Mouse (Mus musculus): ENCODE measurements around the gene Ggct. TPM values are rescaled to one million over a fixed set of nuclear protein-coding genes. Genes with fewer than 3 reads are reported as not detected.

Gene Ggct
- polyA plus RNA-seq, 1 experiment = 8.8 TPM

DNA sequence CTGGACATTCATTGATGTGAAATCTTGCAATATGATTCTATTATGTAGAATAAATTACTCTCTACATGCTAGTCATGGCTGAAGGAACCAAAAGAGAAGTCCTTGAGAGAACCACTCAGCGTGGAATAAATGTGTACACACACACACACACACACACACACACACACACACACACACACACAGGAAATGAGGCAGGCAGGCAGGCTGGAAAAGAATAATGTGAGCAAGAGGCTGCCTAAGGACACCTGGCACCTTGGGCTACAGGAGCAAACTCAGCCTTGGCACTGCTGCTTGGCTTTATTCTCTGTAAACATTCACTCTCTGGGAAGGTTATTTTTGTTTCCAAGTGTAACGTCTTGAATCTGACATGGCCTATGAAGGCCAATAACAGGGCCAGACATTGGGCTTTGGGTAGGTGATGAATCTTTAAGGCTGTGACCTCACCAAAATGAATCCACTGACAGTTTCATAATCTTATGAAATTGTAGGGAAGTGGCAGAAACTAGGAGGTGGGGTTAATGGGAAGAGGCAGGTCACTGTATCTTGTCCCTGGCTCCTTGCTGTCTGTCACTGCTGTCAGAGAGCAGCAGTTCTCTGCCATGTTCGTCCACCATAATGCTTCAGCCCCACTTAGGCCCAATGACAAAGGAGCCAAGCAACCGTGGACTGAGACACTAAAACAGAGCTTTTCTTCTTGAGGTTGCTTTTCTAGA, 46.4 kb downstream of the Ggct start:
- peaks cover 16% of the 10 kb centered on the region for H3K4me1 ChIP-seq (ENCODE audit: control insufficient read depth, insufficient read depth, insufficient read length, low read length)
- no peak overlapping the region for H3K27ac ChIP-seq (replicated peaks; ENCODE audit: low read depth, low read length)
- H3K4me3 ChIP-seq (ENCODE audit: insufficient read depth, low read depth, low read length) = no peak overlapping the region

DNA sequence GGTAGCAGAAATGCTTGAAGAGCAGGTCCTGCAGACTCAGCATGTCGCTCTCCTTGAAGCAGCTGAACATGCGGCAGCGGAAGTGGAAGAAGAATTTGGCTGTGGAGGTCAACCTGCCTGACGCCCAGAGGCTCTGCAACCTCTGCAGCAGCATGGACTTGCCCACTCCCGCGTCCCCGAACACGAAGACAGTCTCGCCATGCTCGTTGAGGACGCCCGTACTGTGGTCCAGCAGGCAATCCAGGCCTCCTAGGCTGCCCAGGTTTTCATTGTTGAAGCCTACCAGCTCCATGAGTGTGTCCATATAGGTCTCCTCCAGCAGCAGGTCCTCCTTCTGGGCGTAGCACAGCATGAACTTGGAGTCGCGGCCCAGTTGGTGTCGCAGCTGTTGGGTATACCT, 48.2 kb downstream of the Ggct start:
- Histone ChIP-seq H3K4me3 (ENCODE audit: insufficient read depth, low read depth, low read length) (no peak overlapping the region), H3K4me1 (ENCODE audit: control insufficient read depth, insufficient read depth, insufficient read length, low read length) (peaks cover 29% of the 10 kb centered on the region), H3K27ac (replicated peaks; ENCODE audit: low read depth, low read length) (no peak overlapping the region)

DNA sequence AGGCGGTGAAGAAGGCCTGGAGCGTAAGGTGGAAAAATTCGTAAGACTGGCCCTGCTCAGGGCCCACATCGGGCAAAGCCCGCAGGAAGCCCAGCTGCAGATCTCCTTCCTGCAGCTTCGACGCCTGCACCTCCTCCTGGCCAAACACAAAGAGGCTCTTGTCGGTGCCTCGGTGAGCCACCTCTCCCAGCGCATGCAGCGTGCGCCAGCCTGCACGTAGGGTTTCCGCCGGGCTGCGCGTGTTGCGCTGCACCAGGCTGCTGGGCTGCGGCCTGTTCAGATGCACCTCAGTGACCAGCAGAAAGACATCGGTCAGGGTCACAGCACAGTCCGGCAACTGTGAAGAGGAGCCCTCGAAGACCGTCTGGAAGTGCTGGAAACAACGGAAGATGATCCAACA, 49.0 kb downstream of the Ggct start:
- Histone ChIP-seq H3K27ac (replicated peaks; ENCODE audit: low read depth, low read length) (no peak overlapping the region), H3K4me1 (ENCODE audit: control insufficient read depth, insufficient read depth, insufficient read length, low read length) (peaks cover 37% of the 10 kb centered on the region), H3K4me3 (ENCODE audit: insufficient read depth, low read depth, low read length) (no peak overlapping the region)

DNA sequence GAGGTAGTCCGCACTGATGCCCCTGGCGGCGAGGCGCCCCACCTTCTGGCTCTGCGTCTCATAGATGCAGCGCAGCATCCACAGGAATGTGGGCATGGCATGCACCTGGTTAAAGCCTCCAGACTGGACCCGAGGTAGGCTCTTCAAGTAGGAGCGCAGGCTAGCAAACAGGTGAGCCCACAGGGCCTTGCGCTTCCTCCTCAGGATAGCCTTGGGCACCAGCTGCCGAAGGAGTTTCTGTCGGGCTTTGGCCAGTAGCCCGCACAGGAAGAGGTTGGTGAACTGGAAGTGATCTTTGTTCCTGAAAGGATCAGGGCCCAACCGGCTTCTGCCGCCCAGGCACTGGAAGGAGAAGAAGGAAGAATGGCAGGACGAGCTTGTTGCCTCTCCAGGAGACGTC, 49.5 kb downstream of the Ggct start:
- Histone ChIP-seq H3K27ac (replicated peaks; ENCODE audit: low read depth, low read length) (no peak overlapping the region), H3K4me1 (ENCODE audit: control insufficient read depth, insufficient read depth, insufficient read length, low read length) (peaks cover 37% of the 10 kb centered on the region), H3K4me3 (ENCODE audit: insufficient read depth, low read depth, low read length) (no peak overlapping the region)

DNA sequence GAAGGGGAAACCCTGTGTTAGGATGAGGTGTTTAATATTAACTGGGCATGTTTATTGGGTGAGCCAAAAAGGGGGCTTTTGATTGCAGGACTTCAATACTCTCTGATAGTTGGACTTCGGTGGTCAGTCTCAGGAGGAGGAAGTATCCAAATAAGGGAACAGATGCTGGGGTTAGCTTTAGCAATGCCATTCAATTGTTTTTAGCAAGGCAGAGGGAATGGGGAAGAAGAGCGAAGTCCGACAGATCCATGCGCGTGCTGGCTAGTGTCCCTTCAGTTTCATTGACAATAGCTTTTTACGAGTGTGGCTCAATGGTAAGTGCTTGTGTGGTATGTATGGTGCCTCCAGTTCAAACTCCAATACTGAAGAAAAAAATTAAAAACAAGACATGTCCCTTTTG, 51.6 kb downstream of the Ggct start:
- H3K4me1 ChIP-seq (ENCODE audit: control insufficient read depth, insufficient read depth, insufficient read length, low read length) = peaks cover 29% of the 10 kb centered on the region
- H3K27ac ChIP-seq (replicated peaks; ENCODE audit: low read depth, low read length) = peak overlapping the region; percentile 63; the same call in 1 of the 2 replicates
- no peak overlapping the region for H3K4me3 ChIP-seq (ENCODE audit: insufficient read depth, low read depth, low read length)

DNA sequence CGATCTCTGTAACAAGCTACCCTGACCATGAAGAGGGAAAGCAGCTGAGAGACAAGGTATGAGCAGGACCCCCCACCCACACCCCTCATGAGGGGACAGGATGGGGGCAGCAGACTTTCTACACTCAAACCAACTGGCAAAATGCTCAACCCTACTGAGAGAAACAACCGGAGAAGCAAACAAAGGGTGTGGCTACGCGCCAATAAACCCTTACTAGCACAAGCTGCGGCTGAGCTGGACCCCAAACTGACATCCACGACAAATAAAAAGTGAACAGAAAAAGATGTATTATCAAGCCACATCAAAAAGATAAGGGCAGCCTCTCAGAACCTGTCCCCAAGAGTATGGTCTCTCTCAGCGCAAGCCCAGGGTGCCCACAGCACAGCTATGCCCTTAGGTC, 52.6 kb downstream of the Ggct start:
- peak overlapping the region; percentile 63 for H3K27ac ChIP-seq (replicated peaks; ENCODE audit: low read depth, low read length)
- H3K4me3 ChIP-seq (ENCODE audit: insufficient read depth, low read depth, low read length) = 0 out of 2 replicates have a peak overlapping the region, but pooled peaks have one; percentile 8
- peaks cover 29% of the 10 kb centered on the region for H3K4me1 ChIP-seq (ENCODE audit: control insufficient read depth, insufficient read depth, insufficient read length, low read length)

DNA sequence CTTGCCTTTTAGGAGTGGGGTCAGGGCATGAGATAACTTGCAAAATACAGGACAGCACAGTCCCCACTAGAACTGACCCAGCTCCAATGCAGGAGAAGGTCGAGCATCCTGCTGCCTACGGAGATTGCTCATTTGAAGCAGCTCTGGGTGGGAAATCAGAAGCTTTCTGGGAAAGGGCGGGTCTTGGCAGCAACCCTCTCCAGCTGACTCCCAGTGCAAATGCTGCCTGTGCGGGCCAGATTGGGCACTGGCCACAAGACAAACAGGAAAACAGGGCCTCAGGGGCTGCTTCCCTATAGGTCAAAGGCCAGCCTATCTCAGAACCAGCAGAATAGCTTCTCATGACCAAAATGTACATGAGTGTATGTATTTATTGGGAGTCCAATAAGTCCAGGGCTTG, 53.1 kb downstream of the Ggct start:
- Histone ChIP-seq H3K27ac (replicated peaks; ENCODE audit: low read depth, low read length) (peak overlapping the region; percentile 63), H3K4me1 (ENCODE audit: control insufficient read depth, insufficient read depth, insufficient read length, low read length) (peaks cover 30% of the 10 kb centered on the region)

DNA sequence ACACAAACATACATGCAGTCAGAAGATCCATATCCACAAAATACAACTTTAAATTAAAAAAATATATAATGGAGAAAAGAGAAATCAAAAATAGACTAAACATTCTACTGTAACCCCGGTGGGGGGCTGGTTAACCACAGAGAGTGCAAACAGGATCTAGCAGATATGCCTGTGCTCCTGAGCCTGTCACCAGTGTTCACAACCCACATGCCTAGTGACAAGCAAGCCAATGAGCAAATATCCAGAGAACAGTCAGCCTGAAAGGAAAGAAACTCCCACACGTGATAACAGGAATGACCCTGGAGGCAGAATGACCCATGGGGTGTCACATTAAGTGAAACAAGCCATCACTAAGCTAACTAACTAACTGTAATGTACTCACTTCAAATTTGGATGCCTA, 56.3 kb downstream of the Ggct start:
- peaks cover 31% of the 10 kb centered on the region for H3K4me1 ChIP-seq (ENCODE audit: control insufficient read depth, insufficient read depth, insufficient read length, low read length)
- no peak overlapping the region for H3K27ac ChIP-seq (replicated peaks; ENCODE audit: low read depth, low read length)
- H3K4me3 ChIP-seq (ENCODE audit: insufficient read depth, low read depth, low read length) = no peak overlapping the region

More for the DNA sequence above, 53.1 kb downstream of the Ggct start:
- H3K4me3 ChIP-seq (ENCODE audit: insufficient read depth, low read depth, low read length) = no peak overlapping the region

DNA sequence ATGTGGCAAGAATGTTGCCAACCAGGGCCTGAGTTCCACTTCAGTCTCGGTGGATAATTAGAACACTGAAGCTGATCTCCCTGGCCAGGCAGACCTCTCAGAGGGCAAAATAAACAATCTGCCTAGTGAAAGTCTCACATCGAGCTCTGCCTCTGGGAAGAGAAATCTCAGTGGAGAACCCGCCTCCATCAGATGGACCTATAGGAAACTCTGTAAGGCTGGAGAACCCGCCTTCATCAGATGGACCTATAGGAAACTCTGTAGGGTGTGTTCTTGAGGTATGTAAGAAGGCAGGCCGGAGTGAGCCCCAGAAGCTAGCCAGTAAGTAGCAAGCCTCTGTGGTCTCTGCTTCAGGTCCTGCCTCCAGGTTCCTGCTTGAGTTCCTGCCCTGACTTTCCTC, 57.8 kb downstream of the Ggct start:
- Histone ChIP-seq H3K4me3 (ENCODE audit: insufficient read depth, low read depth, low read length) (no peak overlapping the region), H3K27ac (replicated peaks; ENCODE audit: low read depth, low read length) (peak overlapping the region; percentile 36; the same call in 1 of the 2 replicates), H3K4me1 (ENCODE audit: control insufficient read depth, insufficient read depth, insufficient read length, low read length) (peaks cover 21% of the 10 kb centered on the region)

DNA sequence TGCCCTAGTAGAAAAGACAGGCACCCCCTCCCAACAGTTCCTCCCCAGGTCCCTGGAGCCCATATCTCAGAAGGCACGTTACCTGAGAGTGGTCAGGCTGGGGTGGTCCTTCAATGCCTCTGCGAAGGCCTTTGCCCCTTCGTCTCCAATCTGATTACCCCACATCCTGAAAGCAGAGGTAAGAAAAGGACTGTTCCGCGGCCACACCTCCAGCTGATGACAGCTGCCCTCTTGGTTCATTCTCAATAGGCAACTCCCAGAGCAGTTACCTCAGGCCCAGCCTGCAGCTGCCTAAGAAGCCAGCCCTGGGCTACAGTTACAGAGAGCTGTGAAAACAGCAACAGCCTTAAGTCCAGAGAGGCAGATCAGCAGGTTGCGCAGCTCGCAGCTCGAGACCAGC, 58.4 kb downstream of the Ggct start:
- H3K4me1 ChIP-seq (ENCODE audit: control insufficient read depth, insufficient read depth, insufficient read length, low read length) = peaks cover 16% of the 10 kb centered on the region
- no peak overlapping the region for H3K4me3 ChIP-seq (ENCODE audit: insufficient read depth, low read depth, low read length)
- H3K27ac ChIP-seq (replicated peaks; ENCODE audit: low read depth, low read length) = peak overlapping the region; percentile 36; the same call in 1 of the 2 replicates

DNA sequence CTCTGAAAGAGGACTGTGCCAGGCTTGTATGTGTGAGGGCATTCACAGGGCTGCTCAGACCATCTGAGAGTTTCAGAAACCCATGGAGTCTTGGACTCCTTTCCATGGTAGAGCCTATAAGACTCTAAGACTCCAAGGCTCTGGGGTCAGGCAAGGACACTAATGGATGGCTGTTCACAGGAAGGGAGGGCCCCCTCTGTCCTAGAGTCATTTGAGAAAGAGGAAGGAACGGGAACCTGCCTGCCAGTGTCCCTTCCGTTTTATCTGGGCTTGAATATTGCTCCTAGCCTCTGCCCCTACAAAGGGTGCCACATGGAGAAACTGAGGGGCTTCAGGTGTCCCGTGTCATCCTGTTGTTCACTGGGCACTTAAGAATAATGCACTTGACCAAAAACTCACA, 58.9 kb downstream of the Ggct start:
- no peak overlapping the region for H3K4me3 ChIP-seq (ENCODE audit: insufficient read depth, low read depth, low read length)
- peak overlapping the region; percentile 36 for H3K27ac ChIP-seq (replicated peaks; ENCODE audit: low read depth, low read length)
- peaks cover 12% of the 10 kb centered on the region for H3K4me1 ChIP-seq (ENCODE audit: control insufficient read depth, insufficient read depth, insufficient read length, low read length)

DNA sequence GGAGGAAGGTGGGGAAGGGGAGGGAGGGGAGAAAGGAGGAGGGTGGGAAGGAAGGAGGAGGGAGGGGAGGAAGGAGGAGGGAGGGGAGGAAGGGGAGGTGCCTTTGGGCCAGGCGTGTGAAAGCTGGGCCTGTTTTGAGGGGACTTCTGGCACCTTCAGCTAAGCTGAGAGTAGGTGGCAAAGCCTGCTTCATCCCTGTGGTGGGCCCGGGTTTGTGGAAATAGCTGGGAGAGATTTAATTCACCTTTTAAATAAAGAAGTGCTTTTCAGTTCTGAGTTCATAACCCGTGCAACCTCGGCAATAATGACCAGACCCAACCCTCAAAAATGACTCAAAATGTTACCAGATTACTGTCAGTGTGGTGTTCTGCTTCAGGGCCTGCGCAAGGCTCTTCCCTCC, 59.5 kb downstream of the Ggct start:
- Histone ChIP-seq H3K4me3 (ENCODE audit: insufficient read depth, low read depth, low read length) (no peak overlapping the region), H3K27ac (replicated peaks; ENCODE audit: low read depth, low read length) (peak overlapping the region; percentile 35; the same call in 1 of the 2 replicates), H3K4me1 (ENCODE audit: control insufficient read depth, insufficient read depth, insufficient read length, low read length) (peaks cover 11% of the 10 kb centered on the region; the same call in 1 of the 2 replicates)

Other genes with a start within 250 kb of the Ggct start
- gene Znrf2, start 176.0 kb downstream of the Ggct start, polyA plus RNA-seq (2012; ENCODE audit: insufficient read depth, insufficient read length, missing spikeins) = 36.9 and 40.8 TPM in 2 replicates
- 6.7 and 7.0 TPM in 2 replicates for gene Nod1, start 20.3 kb downstream of the Ggct start, polyA plus RNA-seq (2012; ENCODE audit: insufficient read depth, insufficient read length, missing spikeins)
- 86.8 and 119 TPM in 2 replicates for gene Gars, start 45.1 kb upstream of the Ggct start, polyA plus RNA-seq (2012; ENCODE audit: insufficient read depth, insufficient read length, missing spikeins)
- 2.1 TPM in 1 of 2 replicates, not detected in the other for gene Crhr2, start 140.1 kb upstream of the Ggct start, polyA plus RNA-seq (2012; ENCODE audit: insufficient read depth, insufficient read length, missing spikeins)
- gene Inmt, start 182.1 kb upstream of the Ggct start, polyA plus RNA-seq (2012; ENCODE audit: insufficient read depth, insufficient read length, missing spikeins) = 26.8 and 28.7 TPM in 2 replicates
- 0.52 and 2.8 TPM in 2 replicates for gene Mindy4, start 210.4 kb upstream of the Ggct start, polyA plus RNA-seq (2012; ENCODE audit: insufficient read depth, insufficient read length, missing spikeins)